Mouse (Mus musculus): ENCODE data around the gene Lrrc8c. TPM values are rescaled to one million over a fixed set of nuclear protein-coding genes. Genes with fewer than 3 reads are reported as not detected.
"Not testable (repeated sequence)": the region's sequence is repeated elsewhere in the genome, so short reads cannot be mapped to it uniquely, and the experiment has no call there.

Lrrc8c gene
- total RNA-seq, 4 experiments from 2014 or later: 16.8 to 28.0 (median 24.5) TPM

- DNase-seq: no peak
Observed at GRCm38 (mm10) chr5:105602585-105602984, 83.4 kb downstream of the Lrrc8c start.

- DNase-seq: no peak
Observed at GRCm38 (mm10) chr5:105605736-105606135, 86.5 kb downstream of the Lrrc8c start.

- DNase-seq: no peak
Observed at GRCm38 (mm10) chr5:105609683-105610082, 90.5 kb downstream of the Lrrc8c start.

GRCm38 (mm10) chr5:105613002-105613401 is 93.8 kb downstream of the Lrrc8c start:
- no peak for DNase-seq

GRCm38 (mm10) chr5:105614000-105614399 is 94.8 kb downstream of the Lrrc8c start:
- no peak for DNase-seq

- DNase-seq: no peak
Observed at GRCm38 (mm10) chr5:105614682-105615434, 95.7 kb downstream of the Lrrc8c start.

GRCm38 (mm10) chr5:105615871-105616454 is 96.8 kb downstream of the Lrrc8c start:
- DNase-seq: no peak

GRCm38 (mm10) chr5:105616538-105616937 is 97.3 kb downstream of the Lrrc8c start:
- DNase-seq: no peak

GRCm38 (mm10) chr5:105618510-105618909 is 99.3 kb downstream of the Lrrc8c start:
- DNase-seq: no peak

GRCm38 (mm10) chr5:105619666-105620065 is 100.5 kb downstream of the Lrrc8c start:
- DNase-seq: no peak

GRCm38 (mm10) chr5:105620505-105621116 is 101.4 kb downstream of the Lrrc8c start:
- peak; percentile 72 for DNase-seq

GRCm38 (mm10) chr5:105623074-105623713 is 104.0 kb downstream of the Lrrc8c start:
- DNase-seq: no peak

- no peak for DNase-seq
Observed at GRCm38 (mm10) chr5:105624257-105624656, 105.1 kb downstream of the Lrrc8c start.

GRCm38 (mm10) chr5:105625504-105626150 is 106.4 kb downstream of the Lrrc8c start:
- no peak for DNase-seq

GRCm38 (mm10) chr5:105626355-105626754 is 107.2 kb downstream of the Lrrc8c start:
- no peak for DNase-seq

GRCm38 (mm10) chr5:105627093-105627492 is 107.9 kb downstream of the Lrrc8c start:
- DNase-seq: no peak

- DNase-seq: no peak
Observed at GRCm38 (mm10) chr5:105629955-105630354, 110.8 kb downstream of the Lrrc8c start.

GRCm38 (mm10) chr5:105632066-105632465 is 112.9 kb downstream of the Lrrc8c start:
- DNase-seq: no peak

GRCm38 (mm10) chr5:105635576-105635975 is 116.4 kb downstream of the Lrrc8c start:
- no peak for DNase-seq

- DNase-seq: no peak
Observed at GRCm38 (mm10) chr5:105636484-105637191, 117.5 kb downstream of the Lrrc8c start.

- not testable (repeated sequence) for DNase-seq
Observed at GRCm38 (mm10) chr5:105638266-105638665, 119.1 kb downstream of the Lrrc8c start.

GRCm38 (mm10) chr5:105638916-105639315 is 119.7 kb downstream of the Lrrc8c start:
- no peak for DNase-seq

Data from adrenal gland, adult 8-10 months (tissue).